Mouse (Mus musculus) lung, adult 18-20 months (tissue): ENCODE data around the gene Dennd1b.

Experiments used
- DNase-seq, 2 experiments: peaks; one replicate each; pipeline ENCODE4 v3.0.0; 2022; ENCODE audit warnings: mixed read lengths in 2 of 2

Gene Dennd1b

GRCm38 (mm10) chr1:138963868-138964458, 728 bp downstream of the Dennd1b start:
- no peak for DNase-seq

GRCm38 (mm10) chr1:138965069-138965468, 1.8 kb downstream of the Dennd1b start:
- no peak for DNase-seq

GRCm38 (mm10) chr1:138965511-138965910, 2.3 kb downstream of the Dennd1b start:
- DNase-seq = no peak

- DNase-seq = no peak
Observed at GRCm38 (mm10) chr1:138967450-138967849, 4.2 kb downstream of the Dennd1b start.

GRCm38 (mm10) chr1:138970053-138970452, 6.8 kb downstream of the Dennd1b start:
- DNase-seq = no peak

GRCm38 (mm10) chr1:138973541-138974224, 10.4 kb downstream of the Dennd1b start:
- no peak for DNase-seq

GRCm38 (mm10) chr1:138974836-138975235, 11.6 kb downstream of the Dennd1b start:
- no peak for DNase-seq

GRCm38 (mm10) chr1:138975945-138976344, 12.7 kb downstream of the Dennd1b start:
- DNase-seq = no peak

GRCm38 (mm10) chr1:138982203-138982602, 19.0 kb downstream of the Dennd1b start:
- peak; percentile 18 to 47 for DNase-seq

GRCm38 (mm10) chr1:138982611-138983010, 19.4 kb downstream of the Dennd1b start:
- DNase-seq = no peak

- no peak for DNase-seq
Observed at GRCm38 (mm10) chr1:138983064-138983463, 19.8 kb downstream of the Dennd1b start.

GRCm38 (mm10) chr1:138983465-138983864, 20.2 kb downstream of the Dennd1b start:
- DNase-seq = no peak

- DNase-seq = no peak
Observed at GRCm38 (mm10) chr1:138984161-138984560, 20.9 kb downstream of the Dennd1b start.

- no peak for DNase-seq
Observed at GRCm38 (mm10) chr1:138992384-138993138, 29.3 kb downstream of the Dennd1b start.

GRCm38 (mm10) chr1:138995621-138996380, 32.6 kb downstream of the Dennd1b start:
- DNase-seq = no peak

GRCm38 (mm10) chr1:138996663-138997062, 33.4 kb downstream of the Dennd1b start:
- DNase-seq = no peak

- DNase-seq = no peak
Observed at GRCm38 (mm10) chr1:139000675-139001379, 37.6 kb downstream of the Dennd1b start.

GRCm38 (mm10) chr1:139003503-139003902, 40.3 kb downstream of the Dennd1b start:
- no peak for DNase-seq

GRCm38 (mm10) chr1:139006000-139006399, 42.8 kb downstream of the Dennd1b start:
- no peak for DNase-seq

GRCm38 (mm10) chr1:139007475-139007874, 44.2 kb downstream of the Dennd1b start:
- no peak for DNase-seq

GRCm38 (mm10) chr1:139015118-139015788, 52.0 kb downstream of the Dennd1b start:
- no peak for DNase-seq

GRCm38 (mm10) chr1:139021298-139021697, 58.1 kb downstream of the Dennd1b start:
- no peak for DNase-seq
